Mouse (Mus musculus): Measurements from ENCODE around the gene Fam227a.

GRCm38 (mm10) chr15:79609226-79609625 lies 49.5 kb downstream of the Fam227a start:
- TF ChIP-seq CTCF (IDR thresholded peaks at IDR 0.05) (no peak), POLR2A (IDR thresholded peaks at IDR 0.05; ENCODE audit: insufficient read depth, low read depth, low read length) (no peak)
